Mouse (Mus musculus) urinary bladder, postnatal 14 days (tissue): ENCODE measurements around the gene Fam207a.

Experiments used
- DNase-seq: peaks from one replicate; pipeline ENCODE4 v3.0.0; 2021; ENCODE audit warnings: low spot score

The Fam207a gene

GRCm38 (mm10) chr10:77515385-77516348 is at the start of gene Fam207a:
TSS of gene Fam207a (minus strand) at chr10:77515785.
- peak; percentile 95 for DNase-seq

DNA sequence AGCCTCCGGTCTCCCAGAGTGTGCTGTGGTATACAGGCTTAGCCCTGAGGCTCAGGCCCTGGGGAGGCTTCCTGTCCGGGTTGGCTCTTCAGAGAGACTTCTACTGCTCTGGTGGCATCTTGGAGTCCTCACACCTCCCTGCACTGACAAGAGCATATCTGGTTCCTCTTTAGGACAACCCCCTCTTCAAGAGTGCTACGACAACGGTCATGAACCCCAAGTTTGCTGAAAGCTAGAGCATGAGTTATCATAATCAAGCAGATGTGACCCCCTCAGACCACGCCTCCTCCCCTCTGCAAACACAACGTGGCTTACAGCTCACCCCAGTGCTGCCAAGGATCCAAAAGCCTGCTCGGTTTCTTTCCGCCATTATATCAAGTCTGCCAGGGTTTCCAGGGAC is 49.4 kb upstream of the Fam207a start:
- no peak for DNase-seq

- DNase-seq, result no peak
Measured at GRCm38 (mm10) chr10:77561508-77561907, 45.9 kb upstream of the Fam207a start.

- no peak for DNase-seq
Measured at GRCm38 (mm10) chr10:77560830-77561229, 45.2 kb upstream of the Fam207a start.

GRCm38 (mm10) chr10:77560090-77560489 is 44.5 kb upstream of the Fam207a start:
- no peak for DNase-seq

DNA sequence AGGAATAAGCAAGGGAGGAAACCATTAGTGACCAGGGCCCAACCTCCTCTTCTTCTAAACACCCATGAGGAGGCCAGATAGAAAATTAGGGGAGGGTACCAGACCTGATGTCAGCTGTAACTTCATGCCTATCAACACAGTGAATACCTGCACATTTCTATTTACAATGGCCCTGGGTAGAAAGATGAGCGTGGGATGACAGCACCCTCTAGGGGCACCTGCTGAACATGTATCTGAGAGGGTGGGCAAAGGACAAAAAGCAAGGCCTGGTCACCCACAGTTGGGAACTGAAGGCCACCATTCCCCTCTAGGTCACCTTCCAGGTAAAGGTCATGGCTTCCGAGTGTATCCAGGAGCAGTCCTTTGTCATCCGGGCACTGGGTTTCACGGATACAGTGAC is 42.1 kb upstream of the Fam207a start:
- no peak for DNase-seq

GRCm38 (mm10) chr10:77556631-77557030 is 41.0 kb upstream of the Fam207a start:
- no peak for DNase-seq

DNA sequence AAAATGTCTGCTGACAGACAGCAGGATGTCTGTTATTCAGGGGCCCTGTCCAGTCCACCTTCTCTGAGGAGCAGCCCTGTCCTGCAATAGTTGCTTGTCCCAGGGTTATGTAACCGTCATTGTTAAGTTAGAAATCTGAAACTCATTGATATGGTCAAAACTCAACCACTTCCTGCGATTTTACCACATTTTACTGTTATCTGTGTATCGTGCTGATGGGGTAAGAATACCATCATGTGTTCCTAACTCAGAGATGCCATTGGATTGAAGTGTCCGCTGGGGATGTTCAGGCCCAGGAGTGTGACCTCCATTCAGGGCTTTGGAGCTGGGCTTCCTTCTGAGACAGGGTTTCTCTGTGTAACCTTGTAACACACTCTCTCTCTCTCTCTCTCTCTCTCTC is 39.3 kb upstream of the Fam207a start:
- no peak for DNase-seq

- no peak for DNase-seq
Measured at GRCm38 (mm10) chr10:77553285-77553684, 37.7 kb upstream of the Fam207a start.

GRCm38 (mm10) chr10:77552162-77552561 is 36.6 kb upstream of the Fam207a start:
- no peak for DNase-seq

DNA sequence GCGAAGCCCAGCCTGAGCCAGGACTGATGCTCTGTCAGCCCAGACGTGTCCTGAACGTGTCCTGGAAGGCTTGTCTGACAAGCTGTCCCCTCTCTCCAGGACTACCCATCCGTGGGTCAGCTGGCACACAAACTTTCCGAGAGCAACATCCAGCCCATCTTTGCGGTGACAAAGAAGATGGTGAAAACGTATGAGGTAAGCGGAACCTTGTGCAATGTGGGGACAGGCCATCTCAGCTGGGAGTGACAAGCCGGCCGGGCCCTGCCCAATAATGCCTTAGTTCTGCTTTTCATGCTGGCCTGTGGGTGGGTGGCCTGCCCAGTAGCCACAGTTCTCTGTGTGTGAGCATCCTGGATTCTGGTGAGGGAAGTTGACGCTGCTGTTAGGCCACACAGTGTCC is 35.3 kb upstream of the Fam207a start:
- DNase-seq, result no peak

DNA sequence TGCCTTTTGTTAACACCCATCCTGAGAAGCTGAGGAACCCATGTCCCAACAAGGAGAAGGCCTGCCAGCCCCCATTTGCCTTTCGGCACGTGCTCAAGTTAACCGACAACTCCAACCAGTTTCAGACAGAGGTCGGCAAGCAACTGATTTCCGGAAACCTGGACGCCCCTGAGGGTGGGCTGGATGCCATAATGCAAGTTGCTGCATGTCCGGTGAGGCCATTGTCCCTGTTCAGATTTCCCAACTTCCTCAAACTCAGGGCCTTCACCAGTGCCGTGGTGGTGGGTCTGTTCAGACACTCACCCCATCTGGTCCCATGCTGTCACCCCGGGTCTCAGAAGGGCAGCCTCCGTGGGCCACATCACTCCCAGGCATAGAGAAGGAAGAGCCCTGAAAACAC is 33.0 kb upstream of the Fam207a start:
- DNase-seq, result peak; percentile 74

DNA sequence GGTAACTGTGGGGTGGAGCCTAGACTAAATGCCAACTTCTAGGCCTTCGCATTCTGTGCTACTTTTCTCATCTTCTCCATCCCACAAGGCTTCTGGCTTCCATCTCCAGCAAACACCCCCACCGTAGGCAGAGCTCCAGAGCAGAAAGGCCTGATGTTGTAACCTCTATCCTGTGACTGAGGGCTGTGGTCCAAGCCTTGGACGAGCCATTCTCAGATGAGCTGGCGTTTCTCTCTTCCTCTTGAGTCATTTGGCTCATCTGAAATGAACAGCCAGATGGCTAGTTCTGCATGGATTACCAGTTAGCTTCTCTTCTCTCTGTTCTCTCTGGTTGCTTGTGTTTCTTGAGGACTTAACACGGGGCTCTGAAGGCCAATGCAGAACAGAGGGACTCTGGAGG is 29.3 kb upstream of the Fam207a start:
- DNase-seq, result peak; percentile 77

- DNase-seq, result no peak
Measured at GRCm38 (mm10) chr10:77543226-77543625, 27.6 kb upstream of the Fam207a start.

- DNase-seq, result no peak
Measured at GRCm38 (mm10) chr10:77541864-77542666, 26.5 kb upstream of the Fam207a start.

GRCm38 (mm10) chr10:77540576-77541102 is 25.1 kb upstream of the Fam207a start:
- no peak for DNase-seq

DNA sequence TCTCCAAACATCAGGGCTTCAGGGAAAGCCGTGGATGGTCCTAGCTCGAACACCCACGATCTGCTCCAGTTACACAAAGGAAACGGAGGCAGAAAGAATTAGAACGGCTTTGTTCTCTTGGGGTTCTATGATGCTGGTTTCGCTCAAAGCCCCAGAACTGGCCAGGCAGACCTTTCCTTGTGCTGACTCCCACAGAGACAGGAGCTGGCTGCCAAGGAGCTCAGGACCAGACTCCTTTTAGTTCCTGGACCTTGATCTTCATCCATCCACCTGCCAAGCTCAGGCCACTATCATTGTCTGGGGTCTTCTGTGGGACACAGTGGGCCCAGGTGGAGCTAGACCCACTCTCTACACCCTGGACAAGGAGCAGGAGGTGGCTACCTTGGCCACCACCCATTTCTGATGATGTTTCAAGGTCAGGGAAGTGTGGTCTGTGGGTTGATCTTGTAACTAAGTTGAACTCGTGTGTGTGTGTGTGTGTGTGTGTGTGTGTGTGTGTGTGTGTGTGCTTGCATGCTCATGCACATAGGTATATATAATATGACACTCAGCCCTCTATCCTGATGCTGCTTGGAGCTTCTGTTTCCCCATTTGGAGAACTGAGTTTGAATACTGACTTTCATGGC is 23.8 kb upstream of the Fam207a start:
- no peak for DNase-seq

GRCm38 (mm10) chr10:77537215-77538209 is 21.9 kb upstream of the Fam207a start:
- DNase-seq, result no peak

DNA sequence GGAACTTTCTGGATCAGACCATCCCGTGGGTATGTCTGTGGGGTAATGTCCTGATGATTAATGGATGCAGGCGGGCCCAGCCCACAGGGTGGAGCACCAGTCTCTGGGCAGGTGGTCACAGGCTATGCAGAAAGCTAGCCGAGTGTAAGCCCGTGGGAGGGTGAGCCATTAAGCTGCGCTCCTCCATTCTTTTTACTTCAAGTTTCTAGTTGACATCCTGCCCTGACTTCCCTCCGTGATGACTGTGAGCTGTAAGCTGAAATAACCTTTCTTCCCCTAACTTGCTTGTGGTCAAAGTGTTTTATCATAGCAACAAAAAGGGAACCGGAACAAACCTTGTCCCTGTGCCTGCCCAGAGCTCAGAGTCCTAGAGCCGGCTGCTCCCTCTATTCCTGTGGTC is 21.1 kb upstream of the Fam207a start:
- no peak for DNase-seq

DNA sequence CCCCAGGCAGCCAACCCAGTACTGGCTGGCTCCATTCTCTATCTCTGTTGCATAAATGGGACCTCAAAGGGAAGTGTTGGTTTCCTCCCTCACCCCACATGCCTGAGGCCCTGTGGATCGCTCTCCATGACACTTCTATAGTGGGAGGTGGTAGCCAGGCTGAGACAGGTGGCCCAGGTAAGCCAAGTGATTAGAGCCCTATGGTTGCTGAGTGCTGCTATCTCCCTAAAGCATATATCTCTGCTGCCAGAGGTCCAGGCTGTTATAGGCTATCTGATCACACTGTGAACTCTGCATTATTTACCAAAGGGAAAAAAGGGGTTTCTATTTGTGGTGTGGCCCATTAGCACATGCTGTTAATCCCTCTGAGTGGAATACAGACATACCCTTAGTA is 16.4 kb upstream of the Fam207a start:
- DNase-seq, result no peak
